Mouse (Mus musculus) ES-Bruce4 (cell line): ENCODE measurements around the gene Ier5l.

Experiments used
- CTCF ChIP-seq: IDR thresholded peaks from one replicate; pipeline ENCODE4 v1.8.1; 2011; ENCODE audit warnings: low read depth, low read length
- EP300 ChIP-seq: IDR thresholded peaks from 2 replicates; pipeline ENCODE4 v1.6.1; 2011; ENCODE audit warnings: low read depth, low read length; ENCODE audit not compliant: insufficient read depth
- POLR2A ChIP-seq: IDR thresholded peaks from one replicate; pipeline ENCODE4 v1.8.1; 2011; ENCODE audit warnings: low read length; ENCODE audit not compliant: insufficient read depth

DNA sequence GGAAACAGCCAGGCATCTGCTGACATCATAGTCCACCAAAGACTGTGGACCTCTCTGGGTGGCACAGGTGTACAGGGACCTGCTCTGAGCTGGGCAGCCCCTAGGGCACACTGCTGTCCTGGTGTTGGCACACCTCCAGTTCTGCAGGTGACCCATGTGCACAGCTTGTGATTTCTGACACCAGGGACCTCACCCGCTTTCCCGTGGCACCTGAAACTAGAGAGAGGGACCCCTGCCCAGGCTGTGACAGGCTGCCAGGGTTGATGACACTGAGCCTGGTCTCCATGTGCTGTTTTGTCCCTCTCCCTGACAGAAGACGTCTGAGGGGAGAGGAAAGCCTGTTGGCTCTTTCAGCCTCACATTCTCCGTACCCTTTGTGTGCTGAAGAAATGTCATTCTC, 36.2 kb downstream of the Ier5l start:
- no peak for TF ChIP-seq CTCF
- TF ChIP-seq POLR2A: no peak
- no peak for TF ChIP-seq EP300
